Mouse (Mus musculus) stomach, embryonic 16.5 days (tissue): ENCODE data around the gene C1ql2. TPM values are rescaled to one million over a fixed set of nuclear protein-coding genes. Genes with fewer than 3 reads are reported as not detected.

Source experiments
- ATAC-seq: fragments of 200-750 bp; cut with Nextera tagmentation; 2 replicates; pipeline ENCODE4 v1.8.0; 2017; ENCODE audit warnings: moderate number of reproducible peaks, moderate TSS enrichment; ENCODE audit not compliant: insufficient read depth, low FRiP score
- H3K27ac ChIP-seq: fragments of 300-500 bp; sonication (generic); 2 replicates; pipeline ENCODE4 v1.5.1; 2014; ENCODE audit warnings: low read length
- H3K27me3 ChIP-seq: fragments of 300-500 bp; sonication (generic); 2 replicates; pipeline ENCODE4 v1.6.1; 2014; ENCODE audit warnings: low read length, control low read depth, mixed read lengths; ENCODE audit not compliant: control insufficient read depth, insufficient read depth
- H3K36me3 ChIP-seq: fragments of 300-500 bp; sonication (generic); 2 replicates; pipeline ENCODE4 v1.6.1; 2014; ENCODE audit warnings: low read length; ENCODE audit not compliant: control insufficient read depth, insufficient read depth
- H3K4me1 ChIP-seq: fragments of 300-500 bp; sonication (generic); 2 replicates; pipeline ENCODE4 v1.6.1; 2014; ENCODE audit warnings: low read length, control low read depth, mixed read lengths; ENCODE audit not compliant: control insufficient read depth, insufficient read depth
- H3K4me2 ChIP-seq: fragments of 300-500 bp; sonication (generic); 2 replicates; pipeline ENCODE4 v1.6.1; 2014; ENCODE audit warnings: low read depth, low read length, mixed read lengths
- H3K4me3 ChIP-seq: fragments of 300-500 bp; sonication (generic); replicated peaks from 2 replicates; pipeline ENCODE4 v1.5.1; 2014; ENCODE audit warnings: mild to moderate bottlenecking, low read length
- H3K9ac ChIP-seq: fragments of 300-500 bp; sonication (generic); 2 replicates; pipeline ENCODE4 v1.6.1; 2014; ENCODE audit warnings: low read length
- H3K9me3 ChIP-seq: fragments of 300-500 bp; sonication (generic); replicated peaks from 2 replicates; pipeline ENCODE4 v1.6.1; 2016; ENCODE audit warnings: low read length, control low read depth; ENCODE audit not compliant: control insufficient read depth
- WGBS: fragments of 180-500 bp; shearing (Covaris S2); extraction: QIAGEN DNeasy Blood & Tissue Kit; methylation state at CpG from one replicate; pipeline ENCODE4 v1.1.7; 2014; 5-methylcytosine and 5-hydroxymethylcytosine counted together
- polyA plus RNA-seq: library from polyadenylated mRNA; unstranded; fragments of >200 nt; fragmentation: Nextera tagmentation; extraction: Ambion mirVana; gene quantifications from 2 replicates; pipeline ENCODE4 v1.2.1, GENCODE M21; 2015

C1ql2 gene
- polyA plus RNA-seq: not detected in 2 replicates

DNA sequence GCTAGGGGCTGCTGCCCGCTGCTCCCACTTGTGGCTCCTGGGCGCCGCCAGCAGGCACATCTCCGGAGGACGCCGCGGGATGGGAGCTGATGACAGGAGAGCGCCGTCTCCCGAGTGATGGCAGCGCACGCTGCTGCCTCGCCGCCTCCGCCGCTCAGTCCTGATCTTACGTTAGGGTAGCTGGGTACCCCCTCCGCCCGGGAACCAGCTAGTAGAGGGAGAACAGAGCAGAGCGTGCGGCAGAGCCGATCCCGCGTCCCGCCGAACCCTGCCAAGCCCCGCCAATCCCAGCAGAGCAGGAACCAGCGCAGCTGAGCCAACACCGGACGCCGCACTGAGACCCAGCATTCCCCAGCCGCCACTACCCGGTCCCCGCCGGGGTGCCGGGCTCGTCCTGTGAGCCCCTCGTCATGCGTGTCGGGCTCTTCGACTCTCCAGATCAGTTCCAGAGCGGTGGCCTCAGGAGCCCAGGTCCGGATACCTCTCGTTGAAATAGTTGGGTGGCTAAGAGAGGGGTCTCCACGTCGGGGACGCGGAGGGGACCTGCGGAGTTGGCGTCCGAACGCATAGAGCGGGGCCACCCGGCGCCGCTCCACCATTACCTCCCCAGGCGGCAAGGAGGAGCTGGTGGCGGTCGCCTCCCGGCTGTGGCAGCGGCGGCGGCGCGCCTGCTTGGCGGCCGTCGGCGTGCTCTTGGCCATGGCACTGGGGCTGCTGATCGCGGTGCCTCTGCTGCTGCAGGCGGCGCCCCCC lies at the start of gene C1ql2:
TSS of gene C1ql2 (plus strand) at position 164 of the 753 bp plus-strand sequence.
- no peaks in the 10 kb centered on the region for H3K36me3 ChIP-seq
- peak within 1 kb of the TSS; percentile 55 for H3K4me2 ChIP-seq
- H3K27me3 ChIP-seq: peaks cover 65% of the 10 kb centered on the region
- no peaks in the 10 kb centered on the region for H3K9me3 ChIP-seq
- ATAC-seq: no peak
- peaks cover 22% of the 10 kb centered on the region; the same call in 1 of the 2 replicates for H3K4me1 ChIP-seq
- under 1% methylated on average over 72 of the region's 73 CpGs for WGBS
- peak within 1 kb of the TSS; percentile 31 for H3K4me3 ChIP-seq
- no peak within 1 kb of the TSS for H3K27ac ChIP-seq
- H3K9ac ChIP-seq: no peak within 1 kb of the TSS

DNA sequence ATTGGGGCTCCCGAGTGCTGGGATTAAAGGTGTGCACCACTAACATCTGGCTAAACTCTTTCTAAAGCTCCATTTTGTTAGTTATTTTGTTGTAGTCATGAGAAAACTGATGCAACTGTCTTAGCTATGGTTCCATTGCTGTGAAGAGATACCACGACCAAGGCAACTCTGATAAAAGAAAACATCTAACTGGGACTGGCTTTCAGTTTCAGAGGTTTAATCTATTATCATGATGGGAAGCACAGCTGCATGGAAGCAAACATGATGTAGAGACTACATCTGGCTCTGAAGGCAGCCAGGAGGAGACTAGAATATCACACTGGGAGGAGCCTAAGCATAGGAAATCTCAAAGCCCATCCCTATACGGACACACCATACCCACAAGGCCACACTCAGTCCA lies 48.7 kb upstream of the C1ql2 start:
- Histone ChIP-seq H3K27me3 (no peaks in the 10 kb centered on the region), H3K4me2 (no peak overlapping the region), H3K9me3 (no peaks in the 10 kb centered on the region), H3K4me1 (no peaks in the 10 kb centered on the region), H3K9ac (no peak overlapping the region), H3K4me3 (no peak overlapping the region), H3K36me3 (no peaks in the 10 kb centered on the region), H3K27ac (no peak overlapping the region)
- ATAC-seq: no peak
- WGBS: 82% methylated on average over 3 of the region's 3 CpGs

DNA sequence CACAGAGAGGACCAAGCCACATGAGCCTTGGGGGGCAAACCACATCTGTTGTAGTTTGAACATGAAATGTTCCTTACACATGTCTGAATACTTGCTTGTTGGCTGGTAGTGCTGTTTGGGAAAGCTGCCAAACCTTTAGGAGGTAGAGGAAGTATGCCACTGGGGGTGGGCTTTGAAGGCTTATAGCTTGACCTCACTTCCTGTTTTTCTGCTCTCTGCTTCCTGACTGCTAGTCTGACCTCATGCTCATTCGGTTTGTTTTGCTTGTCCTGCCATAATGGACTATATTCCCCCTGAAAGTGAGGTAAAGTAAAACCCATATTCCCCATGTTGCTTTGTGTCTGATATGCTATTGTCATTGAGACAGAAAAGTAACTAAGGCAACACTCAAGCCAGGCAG lies 46.6 kb upstream of the C1ql2 start:
- Histone ChIP-seq H3K27ac (no peak overlapping the region), H3K9ac (no peak overlapping the region), H3K4me1 (no peaks in the 10 kb centered on the region), H3K4me3 (no peak overlapping the region), H3K27me3 (no peaks in the 10 kb centered on the region), H3K4me2 (no peak overlapping the region), H3K36me3 (no peaks in the 10 kb centered on the region), H3K9me3 (no peaks in the 10 kb centered on the region)
- WGBS: 55% methylated on average over 1 of the region's 1 CpGs
- no peak for ATAC-seq

DNA sequence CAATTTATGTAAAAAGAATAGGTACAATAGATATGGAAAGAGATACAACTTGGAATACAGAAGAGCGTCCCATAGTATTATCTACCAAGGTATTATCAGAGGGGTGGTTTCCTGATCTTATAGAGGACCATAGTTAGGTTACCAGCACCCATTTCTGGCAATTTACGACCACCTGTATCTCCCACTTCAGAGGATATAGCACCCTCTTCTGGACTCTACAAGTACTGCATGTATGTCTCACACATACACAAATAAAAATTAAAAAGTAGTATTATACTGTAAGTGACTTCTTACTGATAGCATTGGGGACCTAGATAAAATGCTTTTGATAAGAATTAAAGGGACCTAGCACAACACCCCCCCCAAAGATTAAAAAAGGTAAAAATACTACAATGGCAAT lies 43.4 kb upstream of the C1ql2 start:
- no peaks in the 10 kb centered on the region for H3K4me1 ChIP-seq
- no peak overlapping the region for H3K27ac ChIP-seq
- 89% methylated on average over 2 of the region's 2 CpGs for WGBS
- H3K9me3 ChIP-seq: no peaks in the 10 kb centered on the region
- H3K9ac ChIP-seq: no peak overlapping the region
- ATAC-seq: no peak
- H3K27me3 ChIP-seq: no peaks in the 10 kb centered on the region
- no peak overlapping the region for H3K4me3 ChIP-seq
- H3K4me2 ChIP-seq: no peak overlapping the region
- no peaks in the 10 kb centered on the region for H3K36me3 ChIP-seq

DNA sequence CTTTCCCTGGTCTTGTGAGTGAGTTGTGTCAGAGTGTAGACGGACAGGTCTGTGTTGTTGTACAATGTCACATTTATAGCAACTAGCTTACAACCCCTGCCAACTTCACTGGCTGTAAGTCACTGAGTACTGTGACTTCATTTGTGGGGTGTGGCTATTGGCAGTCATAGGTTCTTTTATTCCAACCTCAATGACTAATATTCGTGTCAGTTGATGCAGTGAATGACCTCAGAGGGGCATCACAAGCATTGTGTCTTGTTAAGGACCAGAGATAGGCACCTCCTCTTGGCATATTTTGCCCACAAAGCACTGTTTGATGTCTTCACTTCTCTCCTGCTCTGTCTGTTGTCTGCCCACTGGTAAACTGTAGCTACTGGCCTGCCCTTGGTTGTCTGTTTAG lies 34.6 kb upstream of the C1ql2 start:
- no peaks in the 10 kb centered on the region for H3K4me1 ChIP-seq
- 72% methylated on average over 2 of the region's 2 CpGs for WGBS
- no peak overlapping the region for H3K4me2 ChIP-seq
- no peaks in the 10 kb centered on the region for H3K9me3 ChIP-seq
- H3K27me3 ChIP-seq: no peaks in the 10 kb centered on the region
- no peak overlapping the region for H3K4me3 ChIP-seq
- no peaks in the 10 kb centered on the region for H3K36me3 ChIP-seq
- no peak overlapping the region for H3K27ac ChIP-seq
- H3K9ac ChIP-seq: no peak overlapping the region
- ATAC-seq: no peak

DNA sequence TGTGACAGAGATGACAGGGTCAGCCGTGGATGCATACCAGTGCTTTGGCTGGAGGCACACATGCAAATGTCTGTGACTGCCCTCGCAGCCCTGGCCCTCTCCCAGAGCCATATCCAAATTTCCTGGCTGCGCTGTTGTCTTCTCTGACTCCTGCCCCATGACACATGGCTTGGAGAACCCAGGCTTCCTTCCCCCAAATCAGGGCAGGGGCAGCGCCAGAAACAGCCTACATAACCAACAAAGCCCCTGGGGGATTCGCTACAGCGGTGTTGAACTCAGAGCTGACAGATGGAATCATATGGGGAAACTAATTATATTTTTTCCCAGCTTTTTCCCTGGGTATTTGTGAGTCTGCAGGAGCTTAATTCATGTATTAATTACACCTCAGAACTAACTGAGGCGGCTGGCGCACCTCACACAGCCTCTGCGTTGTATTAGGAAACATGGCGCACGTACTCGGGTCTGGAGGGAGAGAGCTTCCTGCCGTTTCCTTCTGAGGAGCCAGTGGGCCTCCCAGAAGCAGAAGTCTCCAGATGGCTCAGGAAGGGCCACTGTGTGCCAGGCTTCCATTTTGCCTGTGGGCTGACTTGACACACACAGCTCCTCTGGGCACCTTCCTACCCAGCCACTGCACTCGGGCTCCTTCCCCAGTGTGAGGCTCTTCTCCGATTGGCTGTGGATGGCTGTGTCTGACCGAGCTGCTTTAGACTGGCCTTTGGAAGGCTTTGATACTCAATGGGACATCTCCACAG lies 18.9 kb upstream of the C1ql2 start:
- Histone ChIP-seq H3K36me3 (no peaks in the 10 kb centered on the region), H3K4me2 (no peak overlapping the region), H3K4me1 (no peaks in the 10 kb centered on the region), H3K9ac (no peak overlapping the region), H3K9me3 (no peaks in the 10 kb centered on the region), H3K27me3 (no peaks in the 10 kb centered on the region), H3K27ac (no peak overlapping the region), H3K4me3 (no peak overlapping the region)
- 82% methylated on average over 16 of the region's 16 CpGs for WGBS
- no peak for ATAC-seq

DNA sequence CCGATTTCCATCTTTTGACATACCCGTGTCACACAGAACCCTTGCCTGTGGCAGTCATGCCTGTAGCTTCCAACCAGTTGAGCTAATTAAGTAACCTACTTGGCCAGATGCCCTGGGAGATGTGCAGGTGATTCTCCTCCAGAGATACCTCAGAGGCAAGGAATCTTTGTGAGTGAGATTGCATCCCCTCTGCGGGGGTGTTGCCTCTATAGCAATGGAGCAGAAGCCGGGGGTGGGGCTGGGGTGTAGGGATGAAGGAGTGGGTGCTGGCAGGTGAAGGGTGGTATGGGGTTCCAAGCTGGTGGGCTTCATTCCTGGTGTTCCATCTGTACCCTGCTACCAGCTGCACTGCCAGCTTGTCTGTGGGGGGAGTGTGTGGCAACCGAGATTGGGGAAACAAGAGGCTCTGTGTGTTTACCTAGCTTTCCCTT lies 17.2 kb upstream of the C1ql2 start:
- no peak overlapping the region for H3K27ac ChIP-seq
- WGBS: 79% methylated on average over 5 of the region's 5 CpGs
- no peak overlapping the region for H3K4me3 ChIP-seq
- H3K4me2 ChIP-seq: no peak overlapping the region
- ATAC-seq: no peak
- no peaks in the 10 kb centered on the region for H3K9me3 ChIP-seq
- no peaks in the 10 kb centered on the region for H3K36me3 ChIP-seq
- no peaks in the 10 kb centered on the region for H3K4me1 ChIP-seq
- H3K9ac ChIP-seq: no peak overlapping the region
- H3K27me3 ChIP-seq: no peaks in the 10 kb centered on the region

DNA sequence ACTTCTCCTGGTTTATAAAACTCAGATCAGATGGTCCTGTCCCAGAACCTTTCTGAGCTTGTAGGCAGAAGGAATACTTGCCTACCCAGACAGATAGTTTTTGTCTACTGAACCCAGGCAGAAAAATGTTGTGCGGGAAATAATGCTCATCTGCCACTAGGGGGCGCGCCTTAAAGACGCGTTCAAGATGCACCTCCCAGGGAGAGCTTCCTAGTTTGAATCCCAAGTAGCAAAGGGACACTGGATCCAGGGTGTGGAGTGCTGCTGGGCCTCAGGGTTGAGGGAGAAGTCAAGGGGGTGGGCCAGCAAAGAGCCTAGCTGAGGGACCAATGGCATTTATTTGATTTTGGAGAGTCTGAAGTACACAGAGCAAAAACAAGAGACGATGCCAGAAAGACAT lies 12.7 kb upstream of the C1ql2 start:
- 16% methylated on average over 6 of the region's 6 CpGs for WGBS
- Histone ChIP-seq H3K4me3 (no peak overlapping the region), H3K4me2 (no peak overlapping the region), H3K4me1 (no peaks in the 10 kb centered on the region), H3K36me3 (no peaks in the 10 kb centered on the region), H3K27ac (no peak overlapping the region), H3K27me3 (no peaks in the 10 kb centered on the region), H3K9ac (no peak overlapping the region), H3K9me3 (no peaks in the 10 kb centered on the region)
- no peak for ATAC-seq

DNA sequence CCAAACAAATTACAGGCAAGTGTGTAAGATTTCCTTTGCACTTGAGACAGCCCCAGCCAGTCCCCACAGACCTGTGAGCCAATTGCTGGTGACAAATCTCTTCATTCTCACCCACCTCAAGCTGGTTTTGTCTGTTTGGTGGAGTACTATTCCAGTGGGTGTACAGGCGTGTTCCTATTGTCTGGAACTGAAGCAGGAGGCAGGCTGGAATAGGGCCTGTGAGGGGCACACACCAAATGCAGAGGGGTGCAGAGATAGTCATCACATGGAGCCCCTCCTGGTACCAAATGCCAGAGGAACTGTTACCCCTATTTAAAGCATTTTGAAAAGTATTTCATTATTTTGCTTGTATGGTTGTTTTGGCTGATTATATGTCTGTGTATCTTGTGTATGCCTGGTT lies 12.2 kb upstream of the C1ql2 start:
- WGBS: 48% methylated on average over 1 of the region's 1 CpGs
- Histone ChIP-seq H3K4me2 (no peak overlapping the region), H3K36me3 (no peaks in the 10 kb centered on the region), H3K27me3 (no peaks in the 10 kb centered on the region), H3K4me3 (no peak overlapping the region), H3K9ac (no peak overlapping the region), H3K4me1 (no peaks in the 10 kb centered on the region), H3K27ac (no peak overlapping the region), H3K9me3 (no peaks in the 10 kb centered on the region)
- ATAC-seq: no peak
